Mouse (Mus musculus): ENCODE results near the gene Erg28. TPM values are rescaled to one million over a fixed set of nuclear protein-coding genes. Genes with fewer than 3 reads are reported as not detected.
A peak's percentile ranks its signal among the peaks of the same experiment; 100 is the strongest.

Gene Erg28
- polyA plus RNA-seq (2014; fragmentation: Nextera tagmentation; extraction: Ambion mirVana): 105 and 113 TPM in 2 replicates

DNA sequence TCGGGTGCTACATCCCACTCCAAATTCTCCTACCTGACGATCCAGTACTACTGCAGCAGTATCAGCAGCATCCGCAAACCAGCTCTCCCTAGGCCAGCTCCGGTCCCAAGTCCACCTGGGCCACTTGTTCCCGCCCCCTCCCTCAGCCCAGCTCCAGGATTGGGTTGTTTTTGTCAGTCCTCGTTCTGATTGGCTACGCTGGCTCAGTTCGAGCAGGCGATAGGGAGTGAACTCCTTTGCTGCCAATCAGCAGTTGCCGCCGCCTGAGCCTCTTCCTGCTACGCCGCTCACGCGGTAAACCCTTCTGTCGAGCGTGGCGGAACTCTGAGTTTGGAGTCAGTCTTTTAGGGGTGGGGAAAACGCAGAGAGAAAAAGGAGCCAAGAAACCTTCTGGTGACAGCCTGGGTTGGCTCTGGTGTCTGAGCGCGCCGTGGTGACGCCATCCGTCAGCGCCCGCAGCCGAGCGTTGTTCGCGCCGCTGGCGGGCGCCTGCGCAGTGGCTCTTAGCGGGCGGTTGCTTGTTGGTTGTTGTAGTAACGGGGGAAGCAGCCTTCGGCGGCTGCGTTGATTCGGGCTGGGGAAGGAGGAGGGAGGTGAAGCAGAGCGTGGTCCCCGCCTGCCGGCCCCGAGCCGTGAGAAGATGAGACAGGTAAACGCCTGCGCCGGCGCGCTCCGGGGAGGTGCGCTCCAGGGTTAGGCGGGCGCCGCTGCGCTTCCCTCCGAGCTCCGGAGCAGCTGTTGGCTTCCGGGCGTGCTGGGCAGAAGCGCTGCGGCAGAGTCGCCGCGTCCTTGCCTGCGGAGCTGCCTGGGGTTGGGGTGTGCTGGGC is at the start of gene Erg28, which contains the start of gene Ttll5:
TSS of gene Erg28 (minus strand) at position 113 of the 827 bp plus-strand sequence.
TSS of gene Ttll5 (plus strand) at position 222 of the 827 bp plus-strand sequence.
- peak; percentile 100 for DNase-seq (ENCODE audit: low spot score, missing footprints)
- Histone ChIP-seq H3K4me2 (peak within 1 kb of the TSS; percentile 74), H3K9ac (ENCODE audit: low read length) (peak within 1 kb of the TSS; percentile 68), H3K9me3 (ENCODE audit: control insufficient read depth, low read length) (no peaks in the 10 kb centered on the region), H3K27me3 (ENCODE audit: control insufficient read depth, insufficient read depth, low read length) (no peaks in the 10 kb centered on the region), H3K4me3 (ENCODE audit: low read depth, low read length) (peak within 1 kb of the TSS; percentile 60), H3K4me1 (ENCODE audit: control insufficient read depth, insufficient read depth, low read length) (peaks cover 12% of the 10 kb centered on the region), H3K36me3 (ENCODE audit: control insufficient read depth, insufficient read depth, low read length) (no peaks in the 10 kb centered on the region), H3K27ac (ENCODE audit: low read depth, low read length) (peak within 1 kb of the TSS; percentile 90)
- peak; percentile 99 for ATAC-seq (ENCODE audit: low FRiP score)
- WGBS: under 1% methylated on average over 67 of the region's 67 CpGs

DNA sequence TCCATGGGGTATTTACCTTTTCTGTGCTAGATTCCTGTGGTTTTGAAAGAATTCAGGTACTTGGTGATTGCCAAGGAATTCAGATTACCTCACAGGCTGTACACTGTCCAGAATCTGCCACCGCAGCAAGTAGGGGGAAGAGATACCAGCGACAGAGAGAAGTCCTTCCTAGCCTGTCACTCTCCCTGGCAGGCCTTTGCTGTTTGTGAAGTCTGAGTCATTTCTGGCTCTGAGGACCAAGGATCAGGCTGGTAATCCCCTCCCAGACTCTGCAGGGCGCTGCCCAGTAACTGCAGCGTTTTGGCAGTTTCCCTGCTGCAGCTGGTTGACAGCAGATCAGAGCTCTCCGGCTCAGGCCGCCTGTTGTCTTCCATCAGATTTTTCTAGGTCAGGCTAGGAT is 45.1 kb upstream of the Erg28 start:
- Histone ChIP-seq H3K4me2 (no peak overlapping the region), H3K27ac (ENCODE audit: low read depth, low read length) (no peak overlapping the region), H3K4me3 (ENCODE audit: low read depth, low read length) (no peak overlapping the region), H3K9me3 (ENCODE audit: control insufficient read depth, low read length) (no peaks in the 10 kb centered on the region), H3K36me3 (ENCODE audit: control insufficient read depth, insufficient read depth, low read length) (no peaks in the 10 kb centered on the region; the same call in 1 of the 2 replicates), H3K27me3 (ENCODE audit: control insufficient read depth, insufficient read depth, low read length) (no peaks in the 10 kb centered on the region), H3K9ac (ENCODE audit: low read length) (no peak overlapping the region), H3K4me1 (ENCODE audit: control insufficient read depth, insufficient read depth, low read length) (peaks cover 2% of the 10 kb centered on the region; the same call in 1 of the 2 replicates)
- WGBS: 29% methylated on average over 6 of the region's 6 CpGs
- ATAC-seq (ENCODE audit: low FRiP score) (no peak), DNase-seq (ENCODE audit: low spot score, missing footprints) (no peak)

DNA sequence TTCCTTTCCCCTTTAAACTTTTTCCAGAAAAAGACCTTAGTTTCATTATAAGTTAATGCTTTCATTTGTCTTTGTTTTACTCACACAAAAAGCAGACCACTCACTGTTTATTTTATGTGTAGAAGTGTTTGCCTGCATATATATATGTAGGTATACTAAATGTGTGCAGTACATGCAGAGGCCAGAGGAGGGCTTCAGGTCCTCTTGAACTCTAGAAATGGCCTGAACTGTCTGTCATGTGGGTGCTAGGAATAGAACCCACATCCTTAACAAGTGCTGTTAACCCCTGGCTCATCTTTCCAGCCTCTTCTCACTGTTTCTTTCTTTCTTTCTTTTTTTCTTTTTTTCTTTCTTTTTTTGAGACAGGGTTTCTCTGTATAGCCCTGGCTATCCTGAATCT is 42.8 kb upstream of the Erg28 start:
- H3K4me2 ChIP-seq: no peak overlapping the region
- no peak overlapping the region for H3K9ac ChIP-seq (ENCODE audit: low read length)
- H3K9me3 ChIP-seq (ENCODE audit: control insufficient read depth, low read length): no peaks in the 10 kb centered on the region
- H3K27me3 ChIP-seq (ENCODE audit: control insufficient read depth, insufficient read depth, low read length): no peaks in the 10 kb centered on the region
- H3K4me1 ChIP-seq (ENCODE audit: control insufficient read depth, insufficient read depth, low read length): peaks cover 2% of the 10 kb centered on the region; the same call in 1 of the 2 replicates
- no peak overlapping the region for H3K27ac ChIP-seq (ENCODE audit: low read depth, low read length)
- DNase-seq (ENCODE audit: low spot score, missing footprints): no peak
- no peak overlapping the region for H3K4me3 ChIP-seq (ENCODE audit: low read depth, low read length)
- no peak for ATAC-seq (ENCODE audit: low FRiP score)
- no peaks in the 10 kb centered on the region; the same call in 1 of the 2 replicates for H3K36me3 ChIP-seq (ENCODE audit: control insufficient read depth, insufficient read depth, low read length)

DNA sequence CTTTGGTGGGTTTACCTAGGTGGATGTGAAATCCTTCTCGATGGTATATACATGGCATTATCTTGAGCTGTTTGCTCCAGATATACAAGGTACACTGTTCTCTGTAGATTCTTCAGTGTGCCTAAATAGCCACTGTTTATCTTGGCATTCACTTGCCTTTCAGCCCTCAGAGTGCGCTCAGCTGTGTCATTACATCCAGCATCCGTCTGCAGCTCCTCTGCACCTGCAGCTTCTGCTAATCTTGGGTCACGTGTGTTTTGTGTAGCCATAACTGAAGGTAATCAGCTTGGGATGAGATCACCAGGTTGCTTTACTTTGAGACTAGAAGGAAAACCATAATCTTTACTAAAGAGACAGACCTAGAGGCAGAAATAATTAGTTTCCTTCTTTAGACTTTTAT is 42.3 kb upstream of the Erg28 start:
- no peak for DNase-seq (ENCODE audit: low spot score, missing footprints)
- H3K4me3 ChIP-seq (ENCODE audit: low read depth, low read length): no peak overlapping the region
- WGBS: 71% methylated on average over 4 of the region's 4 CpGs

DNA sequence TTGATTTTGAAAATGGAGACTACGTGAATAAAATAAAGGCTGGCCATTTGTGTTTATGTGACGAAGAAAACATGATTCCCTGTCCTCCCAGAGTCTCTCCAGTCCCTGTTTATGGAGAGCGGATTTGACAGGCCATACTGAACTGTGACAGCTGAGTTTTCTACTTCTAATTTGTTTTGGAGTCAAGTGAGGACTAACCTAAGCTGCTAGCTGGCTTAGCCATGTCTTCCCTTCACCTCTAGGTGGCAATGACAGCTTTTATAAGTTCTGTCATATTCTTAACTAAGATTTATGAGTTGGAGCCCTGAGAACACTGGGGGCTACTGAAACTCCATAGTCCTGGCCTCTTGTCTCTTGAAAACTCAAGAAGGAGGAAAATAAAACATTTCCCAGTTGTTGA is 41.2 kb upstream of the Erg28 start:
- Histone ChIP-seq H3K4me2 (no peak overlapping the region), H3K27me3 (ENCODE audit: control insufficient read depth, insufficient read depth, low read length) (no peaks in the 10 kb centered on the region), H3K4me3 (ENCODE audit: low read depth, low read length) (no peak overlapping the region), H3K27ac (ENCODE audit: low read depth, low read length) (no peak overlapping the region), H3K9me3 (ENCODE audit: control insufficient read depth, low read length) (no peaks in the 10 kb centered on the region), H3K36me3 (ENCODE audit: control insufficient read depth, insufficient read depth, low read length) (no peaks in the 10 kb centered on the region; the same call in 1 of the 2 replicates), H3K9ac (ENCODE audit: low read length) (no peak overlapping the region), H3K4me1 (ENCODE audit: control insufficient read depth, insufficient read depth, low read length) (peaks cover 2% of the 10 kb centered on the region; the same call in 1 of the 2 replicates)
- ATAC-seq (ENCODE audit: low FRiP score) (no peak), DNase-seq (ENCODE audit: low spot score, missing footprints) (no peak)
- WGBS: 84% methylated on average over 3 of the region's 3 CpGs

More for the DNA sequence above, 42.3 kb upstream of the Erg28 start:
- Histone ChIP-seq H3K27ac (ENCODE audit: low read depth, low read length) (no peak overlapping the region), H3K9ac (ENCODE audit: low read length) (no peak overlapping the region), H3K9me3 (ENCODE audit: control insufficient read depth, low read length) (no peaks in the 10 kb centered on the region), H3K4me1 (ENCODE audit: control insufficient read depth, insufficient read depth, low read length) (peaks cover 2% of the 10 kb centered on the region; the same call in 1 of the 2 replicates), H3K27me3 (ENCODE audit: control insufficient read depth, insufficient read depth, low read length) (no peaks in the 10 kb centered on the region), H3K4me2 (no peak overlapping the region), H3K36me3 (ENCODE audit: control insufficient read depth, insufficient read depth, low read length) (no peaks in the 10 kb centered on the region; the same call in 1 of the 2 replicates)
- ATAC-seq (ENCODE audit: low FRiP score): no peak

DNA sequence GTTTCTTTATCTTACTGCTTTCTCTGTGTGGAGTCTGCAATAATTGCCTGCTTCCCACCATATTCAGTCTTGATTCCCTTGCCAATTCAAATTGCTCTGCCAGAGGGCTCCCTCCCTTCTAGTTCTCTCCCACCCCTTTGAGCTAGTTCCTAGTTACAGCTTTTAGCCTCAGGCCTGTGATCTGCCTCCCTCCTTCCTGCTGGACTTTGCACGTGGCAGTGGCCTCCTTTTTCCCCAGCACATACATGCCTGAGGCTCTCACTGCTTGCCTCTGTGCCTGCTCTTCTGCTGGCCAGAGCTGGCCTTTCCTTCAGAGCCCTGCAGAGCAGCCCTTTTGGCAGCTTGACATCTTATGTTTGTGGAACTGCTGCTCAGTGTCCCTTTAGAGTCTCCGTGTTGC is 38.2 kb upstream of the Erg28 start:
- Histone ChIP-seq H3K9ac (ENCODE audit: low read length) (no peak overlapping the region), H3K9me3 (ENCODE audit: control insufficient read depth, low read length) (no peaks in the 10 kb centered on the region), H3K36me3 (ENCODE audit: control insufficient read depth, insufficient read depth, low read length) (no peaks in the 10 kb centered on the region), H3K27ac (ENCODE audit: low read depth, low read length) (no peak overlapping the region), H3K4me2 (no peak overlapping the region), H3K27me3 (ENCODE audit: control insufficient read depth, insufficient read depth, low read length) (no peaks in the 10 kb centered on the region), H3K4me3 (ENCODE audit: low read depth, low read length) (no peak overlapping the region), H3K4me1 (ENCODE audit: control insufficient read depth, insufficient read depth, low read length) (no peaks in the 10 kb centered on the region)
- ATAC-seq (ENCODE audit: low FRiP score) (no peak), DNase-seq (ENCODE audit: low spot score, missing footprints) (no peak)
- WGBS: 67% methylated on average over 2 of the region's 2 CpGs

DNA sequence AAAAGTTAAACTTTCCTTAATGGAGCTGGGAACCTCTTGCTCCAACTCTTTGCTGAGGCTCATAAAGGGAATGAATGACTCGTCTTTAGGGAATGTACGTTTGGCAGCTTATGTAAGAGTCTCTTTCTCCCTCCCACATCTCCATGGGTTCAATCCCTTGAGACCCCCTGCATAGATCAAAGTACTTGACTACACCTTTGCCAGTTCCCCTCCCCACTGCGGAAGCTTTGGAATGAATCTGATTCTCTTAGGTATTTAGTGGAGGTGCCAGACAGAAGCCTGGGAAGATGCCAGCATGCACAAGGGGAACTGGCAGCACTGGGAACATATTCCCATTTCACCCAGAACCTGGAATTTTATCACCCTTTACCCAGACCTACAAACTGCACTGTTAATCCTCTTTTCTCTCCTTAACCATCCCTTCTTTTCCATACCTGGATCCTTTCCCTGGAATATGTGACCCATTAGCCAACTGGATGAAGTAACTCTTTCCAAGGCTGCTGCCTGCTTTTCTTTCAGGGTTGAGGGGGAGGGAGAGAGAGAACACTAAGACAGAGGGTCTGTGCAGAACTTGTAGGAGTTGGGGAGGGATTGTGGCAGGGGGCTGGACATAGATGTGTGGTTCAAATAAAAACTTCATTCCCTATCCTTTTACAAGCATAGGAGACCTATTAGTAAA is 35.3 kb upstream of the Erg28 start:
- H3K27me3 ChIP-seq (ENCODE audit: control insufficient read depth, insufficient read depth, low read length): no peaks in the 10 kb centered on the region
- no peak for DNase-seq (ENCODE audit: low spot score, missing footprints)
- H3K4me1 ChIP-seq (ENCODE audit: control insufficient read depth, insufficient read depth, low read length): no peaks in the 10 kb centered on the region
- H3K9me3 ChIP-seq (ENCODE audit: control insufficient read depth, low read length): no peaks in the 10 kb centered on the region
- WGBS: 57% methylated on average over 3 of the region's 3 CpGs
- no peak overlapping the region for H3K9ac ChIP-seq (ENCODE audit: low read length)
- no peaks in the 10 kb centered on the region for H3K36me3 ChIP-seq (ENCODE audit: control insufficient read depth, insufficient read depth, low read length)
- no peak for ATAC-seq (ENCODE audit: low FRiP score)
- no peak overlapping the region for H3K4me3 ChIP-seq (ENCODE audit: low read depth, low read length)
- no peak overlapping the region for H3K27ac ChIP-seq (ENCODE audit: low read depth, low read length)
- H3K4me2 ChIP-seq: no peak overlapping the region

DNA sequence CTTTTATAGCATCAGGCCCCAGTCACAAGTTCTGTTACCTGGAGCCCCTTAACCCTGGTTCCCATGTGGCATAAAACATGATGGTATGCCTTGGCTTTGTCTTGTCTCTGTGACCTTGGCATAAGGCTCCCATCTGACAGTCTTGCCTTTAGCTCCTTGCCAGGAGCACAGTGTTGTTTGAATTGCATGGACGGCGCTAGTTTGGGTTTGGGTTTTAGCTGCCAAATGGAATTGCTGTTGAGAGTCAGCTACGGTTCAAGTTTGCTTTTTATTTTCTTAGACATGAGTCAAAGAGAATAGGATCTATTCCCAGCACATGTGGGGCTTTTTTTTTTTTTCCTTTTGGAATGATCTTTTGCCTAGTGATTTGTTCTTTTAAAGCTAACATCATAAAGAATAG is 34.8 kb upstream of the Erg28 start:
- DNase-seq (ENCODE audit: low spot score, missing footprints): no peak
- Histone ChIP-seq H3K9me3 (ENCODE audit: control insufficient read depth, low read length) (no peaks in the 10 kb centered on the region), H3K27ac (ENCODE audit: low read depth, low read length) (no peak overlapping the region), H3K36me3 (ENCODE audit: control insufficient read depth, insufficient read depth, low read length) (no peaks in the 10 kb centered on the region), H3K4me1 (ENCODE audit: control insufficient read depth, insufficient read depth, low read length) (no peaks in the 10 kb centered on the region), H3K4me2 (no peak overlapping the region), H3K4me3 (ENCODE audit: low read depth, low read length) (no peak overlapping the region), H3K9ac (ENCODE audit: low read length) (no peak overlapping the region), H3K27me3 (ENCODE audit: control insufficient read depth, insufficient read depth, low read length) (no peaks in the 10 kb centered on the region)
- ATAC-seq (ENCODE audit: low FRiP score): no peak
- 91% methylated on average over 3 of the region's 3 CpGs for WGBS

DNA sequence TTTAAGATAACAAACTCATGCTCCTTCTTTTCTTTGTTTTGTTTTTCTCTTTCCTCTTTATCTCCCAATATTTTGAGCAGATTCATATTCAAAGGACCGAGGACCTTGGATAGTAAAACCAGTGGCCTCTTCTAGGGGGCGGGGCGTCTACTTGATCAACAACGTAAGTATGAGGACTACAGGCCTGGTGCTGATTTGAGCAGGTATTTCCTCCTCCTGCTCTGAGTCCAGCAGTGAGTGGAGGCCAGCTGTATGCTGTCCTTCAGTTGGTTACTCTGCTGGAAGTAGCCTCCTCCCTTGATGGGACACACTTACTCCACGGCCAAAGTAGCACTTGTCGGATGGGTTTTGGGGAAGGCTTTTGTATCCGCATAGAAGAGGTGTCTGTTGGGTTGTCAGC is 33.0 kb upstream of the Erg28 start:
- no peak overlapping the region for H3K27ac ChIP-seq (ENCODE audit: low read depth, low read length)
- ATAC-seq (ENCODE audit: low FRiP score) (no peak), DNase-seq (ENCODE audit: low spot score, missing footprints) (no peak)
- no peak overlapping the region for H3K4me3 ChIP-seq (ENCODE audit: low read depth, low read length)
- no peaks in the 10 kb centered on the region for H3K27me3 ChIP-seq (ENCODE audit: control insufficient read depth, insufficient read depth, low read length)
- WGBS: 88% methylated on average over 7 of the region's 7 CpGs
- H3K36me3 ChIP-seq (ENCODE audit: control insufficient read depth, insufficient read depth, low read length): no peaks in the 10 kb centered on the region
- no peak overlapping the region for H3K9ac ChIP-seq (ENCODE audit: low read length)
- H3K9me3 ChIP-seq (ENCODE audit: control insufficient read depth, low read length): no peaks in the 10 kb centered on the region
- no peak overlapping the region for H3K4me2 ChIP-seq
- H3K4me1 ChIP-seq (ENCODE audit: control insufficient read depth, insufficient read depth, low read length): no peaks in the 10 kb centered on the region

Data from midbrain, embryonic 11.5 days (tissue).